ENCODE assay signal across 18 mouse cellular contexts in genomic region chr6:112320679-112321078, GRCm38 (mm10). TPM values are rescaled to one million over a fixed set of nuclear protein-coding genes. Genes with fewer than 3 reads are reported as not detected.
DNase-seq lines count a peak whose midpoint lies in the region; ATAC-seq lines count a peak whose summit lies in the region.
"Had no signal": no experiment of that assay in that cellular context is flagged by ENCODE, and none has a peak within 500 bp of the region (broad histone marks: within the 10 kb centered on the region; RNA-seq: fewer than 3 reads in every experiment).

No protein-coding gene starts in this region.

- no peak for ATAC-seq in heart, embryonic 11.5 days (replicated peaks; ENCODE audit: insufficient number of reproducible peaks, low FRiP score, low TSS enrichment)
- ATAC-seq: CD4-positive, CD25-positive, alpha-beta regulatory T cell, adult 4 months; forebrain, embryonic 15.5 days; hindbrain, postnatal 0 days; Patski had no signal

- H3K9me3 ChIP-seq in heart, embryonic 11.5 days (replicated peaks; ENCODE audit: control insufficient read depth, low read length) = no peaks in the 10 kb centered on the region
- H3K9me3 ChIP-seq in midbrain, embryonic 10.5 days (replicated peaks) = no peaks in the 10 kb centered on the region
- H3K9me3 ChIP-seq: forebrain, embryonic 15.5 days had no signal

- H3K27ac ChIP-seq in heart, embryonic 11.5 days (ENCODE audit: low read depth, low read length) = no peak overlapping the region
- no peak overlapping the region for H3K27ac ChIP-seq in midbrain, embryonic 10.5 days (replicated peaks)
- H3K27ac ChIP-seq: forebrain, embryonic 15.5 days; hindbrain, postnatal 0 days had no signal

- peaks cover 7% of the 10 kb centered on the region; the same call in 1 of the 2 replicates for H3K36me3 ChIP-seq in heart, embryonic 11.5 days (ENCODE audit: control insufficient read depth, insufficient read depth, low read length)
- H3K36me3 ChIP-seq in midbrain, embryonic 10.5 days = no peaks in the 10 kb centered on the region
- H3K36me3 ChIP-seq: forebrain, embryonic 15.5 days had no signal

- H3K4me2 ChIP-seq in heart, embryonic 11.5 days = no peak overlapping the region
- H3K4me2 ChIP-seq: forebrain, embryonic 15.5 days; liver, embryonic 11.5 days; lung, embryonic 14.5 days had no signal

- H3K4me3 ChIP-seq in heart, embryonic 11.5 days (ENCODE audit: low read depth, low read length) = no peak overlapping the region
- no peak overlapping the region for H3K4me3 ChIP-seq in midbrain, embryonic 10.5 days
- H3K4me3 ChIP-seq: forebrain, embryonic 15.5 days had no signal

- no peak overlapping the region for H3K9ac ChIP-seq in heart, embryonic 11.5 days (ENCODE audit: low read depth, low read length)
- H3K9ac ChIP-seq: forebrain, embryonic 15.5 days; lung, embryonic 14.5 days had no signal

- H3K27me3 ChIP-seq in heart, embryonic 11.5 days (ENCODE audit: control insufficient read depth, insufficient read depth, low read length) = no peaks in the 10 kb centered on the region
- no peaks in the 10 kb centered on the region for H3K27me3 ChIP-seq in midbrain, embryonic 10.5 days (ENCODE audit: low read depth, poor library complexity, severe bottlenecking)
- H3K27me3 ChIP-seq: forebrain, embryonic 15.5 days; Patski had no signal

- H3K4me1 ChIP-seq in heart, embryonic 11.5 days (ENCODE audit: control insufficient read depth, insufficient read depth, low read length) = no peaks in the 10 kb centered on the region
- no peaks in the 10 kb centered on the region for H3K4me1 ChIP-seq in midbrain, embryonic 10.5 days
- H3K4me1 ChIP-seq: forebrain, embryonic 15.5 days had no signal

- DNase-seq in heart, adult 11 months = peak; percentile 93
- DNase-seq in 3T3-L1 (ENCODE audit: low read depth, low spot score) = peak; percentile 84
- DNase-seq in Muller cell, postnatal 12 days (ENCODE audit: inconsistent ontology term) = peak; percentile 56
- DNase-seq in fibroblast of lung, adult 2 months (ENCODE audit: low read depth) = peak; percentile 70
- no peak for DNase-seq in midbrain, embryonic 10.5 days (ENCODE audit: low spot score)
- no peak for DNase-seq in right cerebral cortex, adult 2 months (ENCODE audit: low spot score in 2 of 2)
- DNase-seq: adrenal gland, adult 8-10 months; cerebellum, adult 11-12 months; kidney, adult 18-20 months; kidney, postnatal 14 days; lung, embryonic 14.5 days; thymus, postnatal 36 days had no signal

- 53% methylated on average over 5 of the region's 5 CpGs for WGBS in heart, embryonic 11.5 days (ENCODE audit: insufficient replicate concordance)
- 49% methylated on average over 5 of the region's 5 CpGs for WGBS in midbrain, embryonic 10.5 days

RNA-seq across cellular contexts. Expression of gene Lmcd1, which starts 47.1 kb away (rescaled TPM):
- 36.7 and 37.5 TPM in 2 replicates for polyA plus RNA-seq in heart, embryonic 11.5 days (2014; fragmentation: Nextera tagmentation; extraction: Ambion mirVana)
- polyA plus RNA-seq in midbrain, embryonic 10.5 days (2016; fragmentation: Nextera tagmentation; extraction: Ambion mirVana) = 0.95 and 1.8 TPM in 2 replicates
- polyA plus RNA-seq: CD4-positive, CD25-positive, alpha-beta regulatory T cell, adult 4 months had no signal

Comparison
In these comparisons a context has a peak if more than half of its experiments do, and no peak if none do; other contexts are left out.
1. DNase-seq: peak in heart, adult 11 months (single experiment), 3T3-L1 (single experiment), Muller cell, postnatal 12 days (single experiment) and fibroblast of lung, adult 2 months (single experiment); none in midbrain, embryonic 10.5 days (single experiment) and right cerebral cortex, adult 2 months (0 of 2).
2. RNA of gene Lmcd1, which starts 47.1 kb away (polyA plus RNA-seq): 36.7 to 37.5 TPM in heart, embryonic 11.5 days; 0.95 to 1.8 TPM in midbrain, embryonic 10.5 days; every median in the first group is over 10 times any median in the second.